Mouse (Mus musculus): ENCODE data around the gene Olfr963. TPM values are rescaled to one million over a fixed set of nuclear protein-coding genes. Genes with fewer than 3 reads are reported as not detected.
"Not testable (repeated sequence)": the region's sequence is repeated elsewhere in the genome, so short reads cannot be mapped to it uniquely, and the experiment has no call there.

The Olfr963 gene
- polyA plus RNA-seq, 1 experiment from 2014 or later, result not detected

DNA sequence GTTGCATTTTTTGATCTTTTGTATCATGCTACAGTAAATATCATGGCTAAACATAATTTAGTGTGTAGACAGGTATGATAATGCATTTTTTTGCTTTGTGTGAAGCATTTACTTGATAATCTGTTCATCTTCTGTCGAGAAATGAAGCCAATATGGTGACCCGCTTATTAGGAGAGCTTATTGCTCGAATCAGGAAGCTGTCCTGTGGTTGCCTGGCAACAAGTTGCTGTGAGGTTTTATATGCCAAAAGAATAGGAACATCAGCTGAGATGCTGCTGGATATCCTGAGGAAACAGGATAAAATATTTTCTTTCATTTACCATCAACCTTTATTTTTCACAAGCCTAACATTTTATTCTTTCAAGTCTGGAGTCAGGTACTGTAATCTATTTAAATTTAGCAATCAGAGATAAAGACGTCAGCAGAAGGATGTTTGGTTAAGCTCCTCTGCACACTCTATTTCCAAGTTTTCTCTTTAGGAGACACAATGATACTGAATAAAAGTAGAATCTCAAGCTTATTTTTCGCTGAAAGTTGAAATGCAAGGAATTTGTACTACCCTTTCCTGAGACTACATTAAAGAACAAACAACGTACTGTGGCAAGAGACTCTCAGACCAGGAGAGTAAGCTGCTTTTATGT lies 12.1 kb upstream of the Olfr963 start:
- no peak overlapping the region for H3K9ac ChIP-seq (ENCODE audit: low read length)
- H3K4me2 ChIP-seq (ENCODE audit: low read length), result no peak overlapping the region
- no peaks in the 10 kb centered on the region for H3K9me3 ChIP-seq (ENCODE audit: control insufficient read depth, low read length)
- no peak for ATAC-seq (ENCODE audit: insufficient number of reproducible peaks, insufficient read depth, low FRiP score, low read depth)
- H3K36me3 ChIP-seq (ENCODE audit: control insufficient read depth, insufficient read depth, low read length), result no peaks in the 10 kb centered on the region
- WGBS, result 63% methylated on average over 6 of the region's 6 CpGs
- H3K4me1 ChIP-seq (ENCODE audit: control insufficient read depth in 2 of 2, insufficient read depth in 2 of 2, low read length in 2 of 2), result no peaks in the 10 kb centered on the region
- H3K27me3 ChIP-seq (ENCODE audit: control insufficient read depth, insufficient read depth, low read length), result no peaks in the 10 kb centered on the region
- H3K27ac ChIP-seq (replicated peaks in 1 of 2; ENCODE audit: control insufficient read depth in 1 of 2, insufficient read depth in 1 of 2, low read depth in 2 of 2, low read length in 2 of 2), result no peak overlapping the region
- H3K4me3 ChIP-seq (ENCODE audit: control insufficient read depth in 1 of 2, insufficient read depth in 1 of 2, low read depth in 1 of 2, low read length in 2 of 2), result no peak overlapping the region

GRCm38 (mm10) chr9:39669723-39670122 lies 2.7 kb downstream of the Olfr963 start:
- ATAC-seq (ENCODE audit: insufficient number of reproducible peaks, insufficient read depth, low FRiP score, low read depth), result no peak
- Histone ChIP-seq H3K36me3 (ENCODE audit: control insufficient read depth, insufficient read depth, low read length) (no peaks in the 10 kb centered on the region), H3K27ac (replicated peaks in 1 of 2; ENCODE audit: control insufficient read depth in 1 of 2, insufficient read depth in 1 of 2, low read depth in 2 of 2, low read length in 2 of 2) (no peak overlapping the region), H3K4me3 (ENCODE audit: control insufficient read depth in 1 of 2, insufficient read depth in 1 of 2, low read depth in 1 of 2, low read length in 2 of 2) (no peak overlapping the region), H3K4me1 (ENCODE audit: control insufficient read depth in 2 of 2, insufficient read depth in 2 of 2, low read length in 2 of 2) (no peaks in the 10 kb centered on the region), H3K9ac (ENCODE audit: low read length) (no peak overlapping the region), H3K27me3 (ENCODE audit: control insufficient read depth, insufficient read depth, low read length) (no peaks in the 10 kb centered on the region), H3K9me3 (ENCODE audit: control insufficient read depth, low read length) (peaks cover under 1% of the 10 kb centered on the region; the same call in 1 of the 2 replicates), H3K4me2 (ENCODE audit: low read length) (no peak overlapping the region)
- 73% methylated on average over 2 of the region's 2 CpGs for WGBS

GRCm38 (mm10) chr9:39674820-39675219 lies 7.8 kb downstream of the Olfr963 start:
- Histone ChIP-seq H3K4me1 (ENCODE audit: control insufficient read depth in 2 of 2, insufficient read depth in 2 of 2, low read length in 2 of 2) (no peaks in the 10 kb centered on the region), H3K27ac (replicated peaks in 1 of 2; ENCODE audit: control insufficient read depth in 1 of 2, insufficient read depth in 1 of 2, low read depth in 2 of 2, low read length in 2 of 2) (no peak overlapping the region), H3K27me3 (ENCODE audit: control insufficient read depth, insufficient read depth, low read length) (no peaks in the 10 kb centered on the region), H3K9me3 (ENCODE audit: control insufficient read depth, low read length) (no peaks in the 10 kb centered on the region), H3K4me2 (ENCODE audit: low read length) (no peak overlapping the region), H3K36me3 (ENCODE audit: control insufficient read depth, insufficient read depth, low read length) (no peaks in the 10 kb centered on the region), H3K4me3 (ENCODE audit: control insufficient read depth in 1 of 2, insufficient read depth in 1 of 2, low read depth in 1 of 2, low read length in 2 of 2) (no peak overlapping the region), H3K9ac (ENCODE audit: low read length) (no peak overlapping the region)
- WGBS, result 77% methylated on average over 2 of the region's 2 CpGs
- no peak for ATAC-seq (ENCODE audit: insufficient number of reproducible peaks, insufficient read depth, low FRiP score, low read depth)

DNA sequence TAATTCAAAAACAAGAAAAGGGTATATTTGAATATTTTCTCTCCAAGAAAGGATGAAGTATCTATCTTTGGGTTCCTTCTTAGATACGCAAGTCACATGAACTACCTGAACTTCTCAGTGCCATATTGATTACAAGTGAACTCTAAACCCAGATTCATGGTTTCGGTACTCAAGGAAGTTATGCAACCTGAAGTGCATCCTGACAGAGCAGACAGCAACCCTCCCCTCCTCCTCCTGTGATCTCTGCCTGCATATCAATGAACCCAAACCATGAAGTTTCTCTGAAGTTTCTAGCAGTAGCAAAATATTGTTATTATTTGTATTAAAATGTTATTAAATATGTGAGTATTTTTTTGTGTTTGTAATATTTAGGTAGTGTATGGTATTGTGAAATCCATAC lies 11.6 kb downstream of the Olfr963 start:
- Histone ChIP-seq H3K36me3 (ENCODE audit: control insufficient read depth, insufficient read depth, low read length) (no peaks in the 10 kb centered on the region), H3K4me1 (ENCODE audit: control insufficient read depth in 2 of 2, insufficient read depth in 2 of 2, low read length in 2 of 2) (no peaks in the 10 kb centered on the region), H3K4me3 (ENCODE audit: control insufficient read depth in 1 of 2, insufficient read depth in 1 of 2, low read depth in 1 of 2, low read length in 2 of 2) (no peak overlapping the region), H3K27ac (replicated peaks in 1 of 2; ENCODE audit: control insufficient read depth in 1 of 2, insufficient read depth in 1 of 2, low read depth in 2 of 2, low read length in 2 of 2) (no peak overlapping the region), H3K27me3 (ENCODE audit: control insufficient read depth, insufficient read depth, low read length) (no peaks in the 10 kb centered on the region), H3K9me3 (ENCODE audit: control insufficient read depth, low read length) (no peaks in the 10 kb centered on the region), H3K4me2 (ENCODE audit: low read length) (no peak overlapping the region), H3K9ac (ENCODE audit: low read length) (no peak overlapping the region)
- no peak for ATAC-seq (ENCODE audit: insufficient number of reproducible peaks, insufficient read depth, low FRiP score, low read depth)
- 83% methylated on average over 2 of the region's 2 CpGs for WGBS

DNA sequence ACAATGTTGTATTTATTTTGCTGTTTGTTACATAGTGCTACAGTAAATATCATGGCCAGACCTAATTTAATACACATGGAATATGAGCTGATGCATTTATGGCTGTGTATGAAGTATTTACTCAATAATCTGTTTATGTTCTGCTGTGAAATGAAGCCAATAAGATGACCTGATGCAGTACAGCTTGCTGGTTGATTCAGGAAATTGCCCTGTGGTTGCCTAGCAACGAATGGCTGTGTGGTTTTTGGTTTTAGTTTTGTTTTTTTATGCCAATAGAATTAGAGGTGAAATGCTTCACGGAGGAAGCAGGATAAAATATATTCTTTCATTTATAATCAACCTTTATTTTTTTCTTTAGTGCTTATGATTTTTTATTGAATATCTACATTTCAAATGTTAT lies 12.3 kb downstream of the Olfr963 start:
- Histone ChIP-seq H3K27me3 (ENCODE audit: control insufficient read depth, insufficient read depth, low read length) (no peaks in the 10 kb centered on the region), H3K9ac (ENCODE audit: low read length) (no peak overlapping the region), H3K9me3 (ENCODE audit: control insufficient read depth, low read length) (no peaks in the 10 kb centered on the region), H3K4me3 (ENCODE audit: control insufficient read depth in 1 of 2, insufficient read depth in 1 of 2, low read depth in 1 of 2, low read length in 2 of 2) (no peak overlapping the region), H3K36me3 (ENCODE audit: control insufficient read depth, insufficient read depth, low read length) (no peaks in the 10 kb centered on the region), H3K27ac (replicated peaks in 1 of 2; ENCODE audit: control insufficient read depth in 1 of 2, insufficient read depth in 1 of 2, low read depth in 2 of 2, low read length in 2 of 2) (no peak overlapping the region), H3K4me2 (ENCODE audit: low read length) (no peak overlapping the region), H3K4me1 (ENCODE audit: control insufficient read depth in 2 of 2, insufficient read depth in 2 of 2, low read length in 2 of 2) (no peaks in the 10 kb centered on the region)
- 52% methylated on average over 2 of the region's 2 CpGs for WGBS
- no peak for ATAC-seq (ENCODE audit: insufficient number of reproducible peaks, insufficient read depth, low FRiP score, low read depth)

- not testable (repeated sequence) for H3K9me3 ChIP-seq (ENCODE audit: control insufficient read depth, low read length); H3K4me1 ChIP-seq (ENCODE audit: control insufficient read depth in 2 of 2, insufficient read depth in 2 of 2, low read length in 2 of 2); H3K4me3 ChIP-seq (ENCODE audit: control insufficient read depth in 1 of 2, insufficient read depth in 1 of 2, low read depth in 1 of 2, low read length in 2 of 2); H3K36me3 ChIP-seq (ENCODE audit: control insufficient read depth, insufficient read depth, low read length); ATAC-seq (ENCODE audit: insufficient number of reproducible peaks, insufficient read depth, low FRiP score, low read depth); H3K4me2 ChIP-seq (ENCODE audit: low read length); H3K9ac ChIP-seq (ENCODE audit: low read length); H3K27me3 ChIP-seq (ENCODE audit: control insufficient read depth, insufficient read depth, low read length); H3K27ac ChIP-seq (replicated peaks in 1 of 2; ENCODE audit: control insufficient read depth in 1 of 2, insufficient read depth in 1 of 2, low read depth in 2 of 2, low read length in 2 of 2)
- 84% methylated on average over 6 of the region's 8 CpGs for WGBS
These were observed 34.1 kb downstream of the Olfr963 start for GRCm38 (mm10) chr9:39701123-39701522.

DNA sequence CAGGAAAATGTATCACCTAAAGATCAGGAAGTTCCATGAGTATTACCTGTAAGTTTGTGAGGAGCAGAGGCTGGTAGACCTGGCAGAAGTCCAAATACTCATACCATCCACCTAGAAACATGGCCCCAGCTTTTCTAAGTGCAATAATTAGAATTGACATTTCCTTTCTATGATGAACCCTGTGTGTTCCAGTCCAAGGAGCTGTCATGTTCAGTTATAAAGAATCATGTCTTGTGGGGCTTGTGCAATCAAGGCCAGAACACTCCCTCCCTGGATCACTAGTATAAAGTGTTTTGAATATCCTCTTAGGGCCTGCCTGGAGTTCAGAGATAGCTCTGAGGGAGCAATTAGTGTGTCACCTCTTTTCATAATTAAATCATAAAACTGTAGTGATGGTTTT lies 40.0 kb downstream of the Olfr963 start, which contains the start of gene Olfr149:
TSS of gene Olfr149 (minus strand) at position 101 of the 400 bp plus-strand sequence.
- no peak within 1 kb of the TSS for H3K4me2 ChIP-seq (ENCODE audit: low read length)
- peaks cover 0 to 3% of the 10 kb centered on the region in 2 experiments; a peak in 1 of 4 replicates for H3K4me1 ChIP-seq (ENCODE audit: control insufficient read depth in 2 of 2, insufficient read depth in 2 of 2, low read length in 2 of 2)
- no peak within 1 kb of the TSS for H3K27ac ChIP-seq (replicated peaks in 1 of 2; ENCODE audit: control insufficient read depth in 1 of 2, insufficient read depth in 1 of 2, low read depth in 2 of 2, low read length in 2 of 2)
- H3K4me3 ChIP-seq (ENCODE audit: control insufficient read depth in 1 of 2, insufficient read depth in 1 of 2, low read depth in 1 of 2, low read length in 2 of 2), result no peak within 1 kb of the TSS
- no peak within 1 kb of the TSS for H3K9ac ChIP-seq (ENCODE audit: low read length)
- ATAC-seq (ENCODE audit: insufficient number of reproducible peaks, insufficient read depth, low FRiP score, low read depth), result no peak
- H3K9me3 ChIP-seq (ENCODE audit: control insufficient read depth, low read length), result no peaks in the 10 kb centered on the region
- no peaks in the 10 kb centered on the region for H3K27me3 ChIP-seq (ENCODE audit: control insufficient read depth, insufficient read depth, low read length)
- no peaks in the 10 kb centered on the region for H3K36me3 ChIP-seq (ENCODE audit: control insufficient read depth, insufficient read depth, low read length)

GRCm38 (mm10) chr9:39708958-39709357 lies 42.0 kb downstream of the Olfr963 start:
- H3K9ac ChIP-seq (ENCODE audit: low read length), result no peak overlapping the region
- no peak overlapping the region for H3K4me3 ChIP-seq (ENCODE audit: control insufficient read depth in 1 of 2, insufficient read depth in 1 of 2, low read depth in 1 of 2, low read length in 2 of 2)
- no peaks in the 10 kb centered on the region for H3K9me3 ChIP-seq (ENCODE audit: control insufficient read depth, low read length)
- no peaks in the 10 kb centered on the region for H3K27me3 ChIP-seq (ENCODE audit: control insufficient read depth, insufficient read depth, low read length)
- peaks cover 0 to 3% of the 10 kb centered on the region in 2 experiments; a peak in 1 of 4 replicates for H3K4me1 ChIP-seq (ENCODE audit: control insufficient read depth in 2 of 2, insufficient read depth in 2 of 2, low read length in 2 of 2)
- H3K36me3 ChIP-seq (ENCODE audit: control insufficient read depth, insufficient read depth, low read length), result no peaks in the 10 kb centered on the region
- peak; percentile 31; the same call in 1 of the 2 replicates for ATAC-seq (ENCODE audit: insufficient number of reproducible peaks, insufficient read depth, low FRiP score, low read depth)
- H3K4me2 ChIP-seq (ENCODE audit: low read length), result no peak overlapping the region
- 35% methylated on average over 3 of the region's 3 CpGs for whole genome bisulfite sequencing
- no peak overlapping the region for H3K27ac ChIP-seq (replicated peaks in 1 of 2; ENCODE audit: control insufficient read depth in 1 of 2, insufficient read depth in 1 of 2, low read depth in 2 of 2, low read length in 2 of 2)

All from heart, embryonic 14.5 days (tissue).